Mouse (Mus musculus): ENCODE data around the gene Rbp4. TPM values are rescaled to one million over a fixed set of nuclear protein-coding genes. Genes with fewer than 3 reads are reported as not detected.
A peak's percentile ranks its signal among the peaks of the same experiment; 100 is the strongest.

Rbp4 gene
- polyA plus RNA-seq, 1 experiment from 2014 or later, result 78.5 TPM

- H3K4me2 ChIP-seq (ENCODE audit: low read depth, low read length), result peak within 1 kb of the TSS; percentile 63
- peak within 1 kb of the TSS; percentile 58 for H3K9ac ChIP-seq (ENCODE audit: low read depth, low read length)
- H3K9me3 ChIP-seq (ENCODE audit: control insufficient read depth, low read length), result no peaks in the 10 kb centered on the region
- peak within 1 kb of the TSS; percentile 43 for H3K4me3 ChIP-seq (ENCODE audit: low read length)
- H3K36me3 ChIP-seq (ENCODE audit: control insufficient read depth, insufficient read depth, low read length), result no peaks in the 10 kb centered on the region
- H3K27ac ChIP-seq (ENCODE audit: low read length), result no peak within 1 kb of the TSS
- under 1% methylated on average over 77 of the region's 77 CpGs for WGBS
- H3K27me3 ChIP-seq (replicated peaks; ENCODE audit: control insufficient read depth, insufficient read depth, low read length), result peaks cover 29% of the 10 kb centered on the region
- peak; percentile 83 for ATAC-seq
- peaks cover 8% of the 10 kb centered on the region for H3K4me1 ChIP-seq (ENCODE audit: control insufficient read depth, insufficient read depth, low read length)
Measured at GRCm38 (mm10) chr19:38096858-38097758, 28.0 kb downstream of the Rbp4 start, which contains the start of gene Ffar4. Gene Ffar4, plus strand, starts transcription at chr19:38097071.

GRCm38 (mm10) chr19:38096231-38096630 is 28.9 kb downstream of the Rbp4 start:
- Histone ChIP-seq H3K36me3 (ENCODE audit: control insufficient read depth, insufficient read depth, low read length) (no peaks in the 10 kb centered on the region), H3K4me1 (ENCODE audit: control insufficient read depth, insufficient read depth, low read length) (peaks cover 8% of the 10 kb centered on the region), H3K4me3 (ENCODE audit: low read length) (no peak overlapping the region), H3K4me2 (ENCODE audit: low read depth, low read length) (no peak overlapping the region), H3K27me3 (replicated peaks; ENCODE audit: control insufficient read depth, insufficient read depth, low read length) (peaks cover 29% of the 10 kb centered on the region), H3K9ac (ENCODE audit: low read depth, low read length) (no peak overlapping the region), H3K9me3 (ENCODE audit: control insufficient read depth, low read length) (no peaks in the 10 kb centered on the region), H3K27ac (ENCODE audit: low read length) (no peak overlapping the region)
- WGBS, result 21% methylated on average over 4 of the region's 4 CpGs
- no peak; the same call in 1 of the 2 replicates for ATAC-seq

- Histone ChIP-seq H3K9ac (ENCODE audit: low read depth, low read length) (no peak overlapping the region), H3K27me3 (replicated peaks; ENCODE audit: control insufficient read depth, insufficient read depth, low read length) (peaks cover 8% of the 10 kb centered on the region), H3K4me2 (ENCODE audit: low read depth, low read length) (no peak overlapping the region), H3K9me3 (ENCODE audit: control insufficient read depth, low read length) (no peaks in the 10 kb centered on the region), H3K27ac (ENCODE audit: low read length) (no peak overlapping the region), H3K4me1 (ENCODE audit: control insufficient read depth, insufficient read depth, low read length) (peaks cover 2% of the 10 kb centered on the region; the same call in 1 of the 2 replicates), H3K36me3 (ENCODE audit: control insufficient read depth, insufficient read depth, low read length) (no peaks in the 10 kb centered on the region), H3K4me3 (ENCODE audit: low read length) (no peak overlapping the region)
- WGBS, result 30% methylated on average over 4 of the region's 4 CpGs
- peak; percentile 61 for ATAC-seq
Measured at GRCm38 (mm10) chr19:38091512-38091985, 33.5 kb downstream of the Rbp4 start.

GRCm38 (mm10) chr19:38089358-38089757 is 35.7 kb downstream of the Rbp4 start:
- ATAC-seq, result no peak
- no peak overlapping the region for H3K9ac ChIP-seq (ENCODE audit: low read depth, low read length)
- no peak overlapping the region for H3K27ac ChIP-seq (ENCODE audit: low read length)
- H3K4me3 ChIP-seq (ENCODE audit: low read length), result no peak overlapping the region
- H3K36me3 ChIP-seq (ENCODE audit: control insufficient read depth, insufficient read depth, low read length), result no peaks in the 10 kb centered on the region
- H3K9me3 ChIP-seq (ENCODE audit: control insufficient read depth, low read length), result no peaks in the 10 kb centered on the region
- no peaks in the 10 kb centered on the region for H3K27me3 ChIP-seq (replicated peaks; ENCODE audit: control insufficient read depth, insufficient read depth, low read length)
- no peaks in the 10 kb centered on the region for H3K4me1 ChIP-seq (ENCODE audit: control insufficient read depth, insufficient read depth, low read length)
- no peak overlapping the region for H3K4me2 ChIP-seq (ENCODE audit: low read depth, low read length)
- WGBS, result 76% methylated on average over 8 of the region's 8 CpGs

GRCm38 (mm10) chr19:38086948-38087551 is 38.0 kb downstream of the Rbp4 start:
- Histone ChIP-seq H3K27ac (ENCODE audit: low read length) (no peak overlapping the region), H3K9ac (ENCODE audit: low read depth, low read length) (no peak overlapping the region), H3K9me3 (ENCODE audit: control insufficient read depth, low read length) (no peaks in the 10 kb centered on the region), H3K27me3 (replicated peaks; ENCODE audit: control insufficient read depth, insufficient read depth, low read length) (no peaks in the 10 kb centered on the region), H3K4me1 (ENCODE audit: control insufficient read depth, insufficient read depth, low read length) (no peaks in the 10 kb centered on the region), H3K36me3 (ENCODE audit: control insufficient read depth, insufficient read depth, low read length) (no peaks in the 10 kb centered on the region), H3K4me3 (ENCODE audit: low read length) (no peak overlapping the region), H3K4me2 (ENCODE audit: low read depth, low read length) (no peak overlapping the region)
- 42% methylated on average over 11 of the region's 11 CpGs for WGBS
- ATAC-seq, result peak; percentile 84

GRCm38 (mm10) chr19:38085841-38086240 is 39.2 kb downstream of the Rbp4 start:
- H3K4me2 ChIP-seq (ENCODE audit: low read depth, low read length), result no peak overlapping the region
- no peak overlapping the region for H3K9ac ChIP-seq (ENCODE audit: low read depth, low read length)
- H3K27me3 ChIP-seq (replicated peaks; ENCODE audit: control insufficient read depth, insufficient read depth, low read length), result no peaks in the 10 kb centered on the region
- no peaks in the 10 kb centered on the region for H3K36me3 ChIP-seq (ENCODE audit: control insufficient read depth, insufficient read depth, low read length)
- no peaks in the 10 kb centered on the region for H3K9me3 ChIP-seq (ENCODE audit: control insufficient read depth, low read length)
- no peaks in the 10 kb centered on the region for H3K4me1 ChIP-seq (ENCODE audit: control insufficient read depth, insufficient read depth, low read length)
- 83% methylated on average over 4 of the region's 4 CpGs for WGBS
- H3K4me3 ChIP-seq (ENCODE audit: low read length), result no peak overlapping the region
- no peak overlapping the region for H3K27ac ChIP-seq (ENCODE audit: low read length)
- ATAC-seq, result no peak

GRCm38 (mm10) chr19:38082931-38083525 is 42.1 kb downstream of the Rbp4 start:
- no peaks in the 10 kb centered on the region for H3K4me1 ChIP-seq (ENCODE audit: control insufficient read depth, insufficient read depth, low read length)
- no peaks in the 10 kb centered on the region for H3K36me3 ChIP-seq (ENCODE audit: control insufficient read depth, insufficient read depth, low read length)
- no peaks in the 10 kb centered on the region for H3K9me3 ChIP-seq (ENCODE audit: control insufficient read depth, low read length)
- no peak overlapping the region for H3K4me3 ChIP-seq (ENCODE audit: low read length)
- no peak overlapping the region for H3K9ac ChIP-seq (ENCODE audit: low read depth, low read length)
- WGBS, result 22% methylated on average over 5 of the region's 5 CpGs
- H3K4me2 ChIP-seq (ENCODE audit: low read depth, low read length), result no peak overlapping the region
- ATAC-seq, result peak; percentile 81
- peak overlapping the region; percentile 50; the same call in 1 of the 2 replicates for H3K27ac ChIP-seq (ENCODE audit: low read length)
- no peaks in the 10 kb centered on the region for H3K27me3 ChIP-seq (replicated peaks; ENCODE audit: control insufficient read depth, insufficient read depth, low read length)

- WGBS, result 81% methylated on average over 3 of the region's 3 CpGs
- H3K4me3 ChIP-seq (ENCODE audit: low read length), result no peak overlapping the region
Measured at GRCm38 (mm10) chr19:38081361-38081760, 43.7 kb downstream of the Rbp4 start.

GRCm38 (mm10) chr19:38077851-38078540 is 47.1 kb downstream of the Rbp4 start:
- 64% methylated on average over 3 of the region's 3 CpGs for WGBS
- Histone ChIP-seq H3K27ac (ENCODE audit: low read length) (no peak overlapping the region), H3K4me3 (ENCODE audit: low read length) (no peak overlapping the region), H3K4me1 (ENCODE audit: control insufficient read depth, insufficient read depth, low read length) (no peaks in the 10 kb centered on the region), H3K27me3 (replicated peaks; ENCODE audit: control insufficient read depth, insufficient read depth, low read length) (no peaks in the 10 kb centered on the region), H3K4me2 (ENCODE audit: low read depth, low read length) (no peak overlapping the region), H3K9me3 (ENCODE audit: control insufficient read depth, low read length) (no peaks in the 10 kb centered on the region), H3K9ac (ENCODE audit: low read depth, low read length) (no peak overlapping the region), H3K36me3 (ENCODE audit: control insufficient read depth, insufficient read depth, low read length) (0 out of 2 replicates have a peak, but pooled peaks cover 4% of the 10 kb centered on the region)
- ATAC-seq, result peak; percentile 38

More at GRCm38 (mm10) chr19:38081361-38081760, 43.7 kb downstream of the Rbp4 start:
- no peaks in the 10 kb centered on the region for H3K27me3 ChIP-seq (replicated peaks; ENCODE audit: control insufficient read depth, insufficient read depth, low read length)
- H3K9me3 ChIP-seq (ENCODE audit: control insufficient read depth, low read length), result no peaks in the 10 kb centered on the region
- no peak overlapping the region for H3K9ac ChIP-seq (ENCODE audit: low read depth, low read length)
- no peaks in the 10 kb centered on the region for H3K36me3 ChIP-seq (ENCODE audit: control insufficient read depth, insufficient read depth, low read length)
- no peak overlapping the region for H3K4me2 ChIP-seq (ENCODE audit: low read depth, low read length)
- no peaks in the 10 kb centered on the region for H3K4me1 ChIP-seq (ENCODE audit: control insufficient read depth, insufficient read depth, low read length)
- no peak overlapping the region for H3K27ac ChIP-seq (ENCODE audit: low read length)
- no peak for ATAC-seq
